Mouse (Mus musculus) cerebellum, adult (tissue): Measurements from ENCODE around the gene Htra3.

Experiments used
- ATAC-seq: cut with Nextera tagmentation; 2 replicates; pipeline ENCODE4 v1.9.2; 2017; ENCODE audit warnings: mild to moderate bottlenecking, moderate library complexity, mixed read lengths; ENCODE audit not compliant: insufficient number of reproducible peaks, low FRiP score, low TSS enrichment

Gene Htra3

GRCm38 (mm10) chr5:35655753-35656485, 23.7 kb downstream of the Htra3 start:
- ATAC-seq: no peak

GRCm38 (mm10) chr5:35653743-35654395, 25.7 kb downstream of the Htra3 start:
- ATAC-seq: no peak

- no peak for ATAC-seq
Observed at GRCm38 (mm10) chr5:35652872-35653271, 26.7 kb downstream of the Htra3 start.

GRCm38 (mm10) chr5:35652319-35652718, 27.3 kb downstream of the Htra3 start:
- no peak for ATAC-seq

GRCm38 (mm10) chr5:35648230-35648629, 31.4 kb downstream of the Htra3 start:
- ATAC-seq: no peak

- ATAC-seq: no peak
Observed at GRCm38 (mm10) chr5:35647562-35647961, 32.0 kb downstream of the Htra3 start.

- no peak for ATAC-seq
Observed at GRCm38 (mm10) chr5:35646927-35647326, 32.7 kb downstream of the Htra3 start.

- ATAC-seq: no peak
Observed at GRCm38 (mm10) chr5:35645938-35646493, 33.6 kb downstream of the Htra3 start.

GRCm38 (mm10) chr5:35644082-35644481, 35.5 kb downstream of the Htra3 start:
- ATAC-seq: no peak

- no peak for ATAC-seq
Observed at GRCm38 (mm10) chr5:35643401-35644048, 36.1 kb downstream of the Htra3 start.

- no peak for ATAC-seq
Observed at GRCm38 (mm10) chr5:35641961-35642584, 37.5 kb downstream of the Htra3 start.

- no peak for ATAC-seq
Observed at GRCm38 (mm10) chr5:35636016-35636415, 43.6 kb downstream of the Htra3 start.

GRCm38 (mm10) chr5:35632841-35633240, 46.7 kb downstream of the Htra3 start:
- ATAC-seq: no peak

GRCm38 (mm10) chr5:35631755-35632154, 47.8 kb downstream of the Htra3 start:
- ATAC-seq: no peak

GRCm38 (mm10) chr5:35631224-35631623, 48.4 kb downstream of the Htra3 start:
- ATAC-seq: no peak

- ATAC-seq: no peak
Observed at GRCm38 (mm10) chr5:35630706-35631105, 48.9 kb downstream of the Htra3 start.

- no peak for ATAC-seq
Observed at GRCm38 (mm10) chr5:35629333-35629732, 50.2 kb downstream of the Htra3 start.

- ATAC-seq: no peak
Observed at GRCm38 (mm10) chr5:35628685-35629084, 50.9 kb downstream of the Htra3 start.

GRCm38 (mm10) chr5:35627307-35627840, 52.2 kb downstream of the Htra3 start:
- ATAC-seq: no peak

GRCm38 (mm10) chr5:35626408-35626807, 53.2 kb downstream of the Htra3 start:
- no peak for ATAC-seq
